ENCODE assay signal across 27 mouse cellular contexts in the genomic region with DNA sequence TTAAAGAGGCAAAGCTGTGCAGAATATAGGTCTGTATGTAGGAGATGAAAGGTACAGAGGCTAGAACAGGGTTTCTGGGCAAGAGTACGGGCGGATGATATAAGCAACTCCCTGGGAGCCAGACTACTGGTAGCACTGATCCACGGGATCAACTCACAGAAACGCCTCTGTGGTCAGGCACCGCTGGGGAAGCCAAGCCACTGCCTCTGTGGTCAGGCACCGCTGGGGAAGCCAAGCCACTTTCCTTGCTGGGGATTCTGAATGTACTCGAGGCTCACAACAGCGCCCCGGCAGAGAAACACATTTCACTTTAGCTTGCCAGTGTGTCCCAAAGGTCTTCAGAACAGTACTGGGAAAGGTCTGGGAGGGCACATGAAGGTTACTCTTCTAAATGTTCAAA.
DNase-seq lines count a peak whose midpoint lies in the region; ATAC-seq and TF ChIP-seq lines count a peak whose summit lies in the region.
"Had no signal": no experiment of that assay in that cellular context is flagged by ENCODE, and none has a peak within 500 bp of the region (broad histone marks: within the 10 kb centered on the region; RNA-seq: fewer than 3 reads in every experiment).

No protein-coding gene starts in this region.

- in situ Hi-C loops in Patski (cut with MboI; ENCODE audit: low pct_unique_long_range_greater_than_20kb) = no loop called here

- no peaks in the 10 kb centered on the region for H3K9me3 ChIP-seq in forebrain, embryonic 10.5 days
- no peaks in the 10 kb centered on the region for H3K9me3 ChIP-seq in forebrain, postnatal 0 days (ENCODE audit: low read length)
- H3K9me3 ChIP-seq in megakaryocyte, embryonic 14.5 days = no peaks in the 10 kb centered on the region
- H3K9me3 ChIP-seq: embryonic facial prominence, embryonic 15.5 days; heart, embryonic 12.5 days; heart, embryonic 15.5 days; hindbrain, embryonic 10.5 days; hindbrain, embryonic 13.5 days; intestine, embryonic 15.5 days had no signal

- ATAC-seq in forebrain, postnatal 0 days = no peak
- ATAC-seq in megakaryocyte, adult 5-6 weeks (ENCODE audit: poor library complexity, severe bottlenecking) = no peak
- ATAC-seq in Patski = peak; percentile 86
- ATAC-seq: forebrain, embryonic 16.5 days; hindbrain, embryonic 16.5 days; intestine, embryonic 15.5 days had no signal

- POLR2A ChIA-PET in Patski (lab: Charles Lee) = no interaction called here

- no peak for TF ChIP-seq CTCF in forebrain, postnatal 0 days (IDR thresholded peaks at IDR 0.05; ENCODE audit: low read depth)
- TF ChIP-seq CTCF in Patski (IDR thresholded peaks at IDR 0.05) = no peak

- no peaks in the 10 kb centered on the region for H3K27me3 ChIP-seq in forebrain, embryonic 10.5 days (ENCODE audit: poor library complexity, severe bottlenecking)
- no peaks in the 10 kb centered on the region for H3K27me3 ChIP-seq in forebrain, postnatal 0 days (ENCODE audit: insufficient read depth, low read length)
- peaks cover 68% of the 10 kb centered on the region for H3K27me3 ChIP-seq in megakaryocyte, embryonic 14.5 days (replicated peaks)
- H3K27me3 ChIP-seq in Patski = no peaks in the 10 kb centered on the region
- H3K27me3 ChIP-seq: embryonic facial prominence, embryonic 15.5 days; heart, embryonic 12.5 days; heart, embryonic 15.5 days; hindbrain, embryonic 13.5 days; intestine, embryonic 15.5 days had no signal

- no peak overlapping the region for H3K9ac ChIP-seq in forebrain, postnatal 0 days
- H3K9ac ChIP-seq: embryonic facial prominence, embryonic 15.5 days; heart, embryonic 12.5 days; heart, embryonic 15.5 days; hindbrain, embryonic 13.5 days; intestine, embryonic 15.5 days had no signal

- CTCF ChIA-PET in Patski (lab: Charles Lee) = no interaction called here

- H3K4me3 ChIP-seq in forebrain, embryonic 10.5 days = no peak overlapping the region
- H3K4me3 ChIP-seq in forebrain, postnatal 0 days (ENCODE audit: low read depth, low read length) = no peak overlapping the region
- H3K4me3 ChIP-seq in megakaryocyte, embryonic 14.5 days (replicated peaks) = peak overlapping the region; percentile 6
- H3K4me3 ChIP-seq: embryonic facial prominence, embryonic 15.5 days; heart, embryonic 12.5 days; heart, embryonic 15.5 days; hindbrain, embryonic 10.5 days; hindbrain, embryonic 13.5 days; intestine, embryonic 15.5 days had no signal

- peaks cover 3% of the 10 kb centered on the region; the same call in 1 of the 2 replicates for H3K36me3 ChIP-seq in forebrain, embryonic 10.5 days (replicated peaks)
- no peaks in the 10 kb centered on the region for H3K36me3 ChIP-seq in forebrain, postnatal 0 days (ENCODE audit: insufficient read depth)
- H3K36me3 ChIP-seq in megakaryocyte, embryonic 14.5 days (replicated peaks; ENCODE audit: low read length) = no peaks in the 10 kb centered on the region
- H3K36me3 ChIP-seq: embryonic facial prominence, embryonic 15.5 days; heart, embryonic 12.5 days; heart, embryonic 15.5 days; hindbrain, embryonic 10.5 days; hindbrain, embryonic 13.5 days; intestine, embryonic 15.5 days had no signal

- peak overlapping the region; percentile 48; the same call in 1 of the 2 replicates for H3K27ac ChIP-seq in forebrain, embryonic 10.5 days
- H3K27ac ChIP-seq in forebrain, postnatal 0 days (ENCODE audit: low read depth, low read length) = no peak overlapping the region
- H3K27ac ChIP-seq: embryonic facial prominence, embryonic 15.5 days; heart, embryonic 15.5 days; hindbrain, embryonic 10.5 days; hindbrain, embryonic 13.5 days; intestine, embryonic 15.5 days had no signal

- WGBS in forebrain, embryonic 10.5 days = 92% methylated on average over 9 of the region's 9 CpGs
- 95% methylated on average over 9 of the region's 9 CpGs for WGBS in forebrain, postnatal 0 days

- DNase-seq in forebrain, embryonic 10.5 days (ENCODE audit: extremely low spot score, low spot score) = no peak
- DNase-seq in forebrain, postnatal 0 days = no peak
- DNase-seq in Patski (ENCODE audit: low read depth, low spot score) = no peak
- no peak for DNase-seq in right cerebral cortex, postnatal 25 days
- DNase-seq in thymus, postnatal 14 days = no peak
- DNase-seq: adrenal gland, adult 2 months; adrenal gland, postnatal 14 days; cerebellum, adult 11 months; cerebellum, adult 2 months; cerebellum, adult 9-11 months; cerebellum, postnatal 25 days; embryo, embryonic 11 days; gastrocnemius, postnatal 25 days; heart, adult 18-20 months; heart, postnatal 10 days; heart, postnatal 36 days; kidney, adult 11 months had no signal

- no peak overlapping the region for H3K4me2 ChIP-seq in forebrain, postnatal 0 days (ENCODE audit: low read depth)
- H3K4me2 ChIP-seq: embryonic facial prominence, embryonic 15.5 days; heart, embryonic 12.5 days; heart, embryonic 15.5 days; hindbrain, embryonic 13.5 days; intestine, embryonic 15.5 days had no signal

- H3K4me1 ChIP-seq in forebrain, embryonic 10.5 days = peaks cover 22% of the 10 kb centered on the region
- peaks cover 8% of the 10 kb centered on the region; the same call in 1 of the 2 replicates for H3K4me1 ChIP-seq in forebrain, postnatal 0 days (ENCODE audit: insufficient read depth)
- H3K4me1 ChIP-seq in megakaryocyte, embryonic 14.5 days = peaks cover 25% of the 10 kb centered on the region
- H3K4me1 ChIP-seq: heart, embryonic 12.5 days; heart, embryonic 15.5 days had no signal
